Mouse (Mus musculus): ENCODE measurements at regions not wholly inside any gene's neighbourhood (a gene's known extent, or its start where the extent isn't known, plus 50 kb on each side); places are given as distances from the start of the nearest gene placed in this dataset.

DNA sequence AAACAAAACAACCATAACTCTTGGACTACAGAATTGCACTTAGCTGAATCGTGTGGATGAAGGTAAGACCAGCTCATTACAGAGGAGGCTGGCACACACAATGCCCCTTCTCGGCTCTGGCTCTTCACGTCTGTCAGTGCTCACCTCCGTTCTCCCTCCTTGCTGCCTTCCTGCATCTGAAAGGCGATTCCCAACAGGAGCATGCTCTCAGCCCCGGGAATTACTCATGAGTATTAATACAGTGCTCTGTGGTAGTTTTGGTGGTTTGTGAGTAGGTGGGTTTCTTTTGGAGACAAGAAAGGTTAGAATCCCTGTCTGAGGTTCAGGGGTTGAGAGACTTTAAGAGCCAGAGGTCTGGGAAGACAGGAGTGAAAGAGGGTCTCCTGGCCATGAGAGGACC lies 102.7 kb upstream of the Peli2 start:
- TF ChIP-seq CTCF (IDR thresholded peaks at IDR 0.05; ENCODE audit: low read depth) = no peak
- no peak for TF ChIP-seq EP300 (IDR thresholded peaks at IDR 0.05; ENCODE audit: low read depth)

Data from liver, embryonic 14.5 days (tissue).